Mouse (Mus musculus): ENCODE data around the gene Tbc1d22a.

DNA sequence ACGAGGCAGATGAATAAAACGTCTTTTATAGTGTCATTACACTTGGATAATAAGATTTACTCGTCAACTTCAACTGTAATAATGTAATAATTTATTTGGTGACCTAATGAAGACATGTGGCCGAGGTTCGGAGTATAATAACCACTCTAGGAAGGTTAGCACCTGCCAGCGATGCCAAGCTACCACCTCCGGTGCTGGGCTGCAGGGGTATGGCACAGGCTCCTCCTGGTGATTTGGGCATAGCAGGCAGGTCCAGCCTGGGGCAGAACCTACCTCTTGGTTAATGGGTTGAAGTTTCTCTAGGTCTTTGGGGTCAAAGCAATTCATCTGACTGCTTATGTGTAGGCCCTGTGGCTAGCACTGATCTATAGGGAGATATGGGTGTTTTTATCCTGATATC lies 296.9 kb downstream of the Tbc1d22a start:
- TF ChIP-seq CTCF (IDR thresholded peaks at IDR 0.05; ENCODE audit: low read depth, low read length) (no peak), POLR2A (IDR thresholded peaks at IDR 0.05; ENCODE audit: borderline replicate concordance, low read depth, low read length) (no peak)

Data from bone marrow macrophage, adult 2 months (primary cell).